Mouse (Mus musculus) embryonic facial prominence, embryonic 14.5 days (tissue): ENCODE measurements around the gene Pdpr. TPM values are rescaled to one million over a fixed set of nuclear protein-coding genes. Genes with fewer than 3 reads are reported as not detected.
"Not testable (repeated sequence)": the region's sequence is repeated elsewhere in the genome, so short reads cannot be mapped to it uniquely, and the experiment has no call there.

Experiments used
- ATAC-seq: fragments of 200-750 bp; cut with Nextera tagmentation; 2 replicates; pipeline ENCODE4 v1.8.0; 2017; ENCODE audit warnings: low read depth, moderate number of reproducible peaks, moderate TSS enrichment
- DNase-seq: peaks from one replicate; pipeline ENCODE4 v3.0.0-alpha.2; 2015; ENCODE audit warnings: low spot score
- H3K27ac ChIP-seq: fragments of 300-500 bp; sonication (generic); replicated peaks from 2 replicates; pipeline ENCODE4 v1.5.1; 2014; ENCODE audit warnings: low read depth, mild to moderate bottlenecking, low read length, moderate library complexity
- H3K27me3 ChIP-seq: fragments of 300-500 bp; sonication (generic); replicated peaks from 2 replicates; pipeline ENCODE4 v1.6.1; 2014; ENCODE audit warnings: low read length; ENCODE audit not compliant: control insufficient read depth, insufficient read depth
- H3K36me3 ChIP-seq: fragments of 300-500 bp; sonication (generic); 2 replicates; pipeline ENCODE4 v1.6.1; 2014; ENCODE audit warnings: low read length, mixed read lengths; ENCODE audit not compliant: control insufficient read depth, insufficient read depth
- H3K4me1 ChIP-seq: fragments of 300-500 bp; sonication (generic); 2 replicates; pipeline ENCODE4 v1.6.1; 2014; ENCODE audit warnings: antibody characterized with exemption, low read length; ENCODE audit not compliant: control insufficient read depth, insufficient read depth
- H3K4me2 ChIP-seq: fragments of 300-500 bp; sonication (generic); 2 replicates; pipeline ENCODE4 v1.6.1; 2014; ENCODE audit warnings: low read depth, mild to moderate bottlenecking, low read length, moderate library complexity, mixed read lengths
- H3K4me3 ChIP-seq: fragments of 300-500 bp; sonication (generic); 2 replicates; pipeline ENCODE4 v1.5.1; 2014; ENCODE audit warnings: low read depth, mild to moderate bottlenecking, low read length
- H3K9ac ChIP-seq: fragments of 300-500 bp; sonication (generic); 2 replicates; pipeline ENCODE4 v1.6.1; 2014; ENCODE audit warnings: low read depth, mild to moderate bottlenecking, low read length, moderate library complexity, mixed read lengths
- H3K9me3 ChIP-seq: fragments of 300-500 bp; sonication (generic); 2 replicates; pipeline ENCODE4 v1.6.1; 2016; ENCODE audit warnings: low read length; ENCODE audit not compliant: control insufficient read depth
- WGBS: fragments of 180-500 bp; shearing (Covaris S2); extraction: QIAGEN DNeasy Blood & Tissue Kit; methylation state at CpG from one replicate; pipeline ENCODE4 v1.1.7; 2014; 5-methylcytosine and 5-hydroxymethylcytosine counted together
- polyA plus RNA-seq: library from polyadenylated mRNA; unstranded; fragments of >200 nt; fragmentation: Nextera tagmentation; extraction: Ambion mirVana; gene quantifications from 2 replicates; pipeline ENCODE4 v1.2.1, GENCODE M21; 2014

The Pdpr gene
- polyA plus RNA-seq, 1 experiment from 2014 or later, result 7.0 TPM

GRCm38 (mm10) chr8:111079461-111079860 lies 15.0 kb upstream of the Pdpr start:
- Histone ChIP-seq H3K36me3 (no peaks in the 10 kb centered on the region), H3K4me3 (no peak overlapping the region), H3K9me3 (no peaks in the 10 kb centered on the region), H3K4me1 (no peaks in the 10 kb centered on the region), H3K4me2 (no peak overlapping the region), H3K27ac (no peak overlapping the region), H3K9ac (0 out of 2 replicates have a peak overlapping the region, but pooled peaks have one; percentile 19), H3K27me3 (no peaks in the 10 kb centered on the region; the same call in 1 of the 2 replicates)
- DNase-seq (no peak), ATAC-seq (no peak)
- WGBS, result 53% methylated on average over 5 of the region's 5 CpGs

- DNase-seq (peak; percentile 39), ATAC-seq (no peak)
- H3K9me3 ChIP-seq, result no peaks in the 10 kb centered on the region
- H3K4me3 ChIP-seq, result no peak overlapping the region
- no peak overlapping the region for H3K4me2 ChIP-seq
- no peaks in the 10 kb centered on the region for H3K4me1 ChIP-seq
- no peaks in the 10 kb centered on the region for H3K36me3 ChIP-seq
- no peaks in the 10 kb centered on the region; the same call in 1 of the 2 replicates for H3K27me3 ChIP-seq
- 35% methylated on average over 6 of the region's 6 CpGs for WGBS
- H3K9ac ChIP-seq, result 0 out of 2 replicates have a peak overlapping the region, but pooled peaks have one; percentile 19
- H3K27ac ChIP-seq, result no peak overlapping the region
Observed at GRCm38 (mm10) chr8:111079861-111080271, 14.6 kb upstream of the Pdpr start.

- Histone ChIP-seq H3K9ac (no peak overlapping the region), H3K27ac (no peak overlapping the region), H3K4me2 (no peak overlapping the region), H3K36me3 (no peaks in the 10 kb centered on the region), H3K9me3 (no peaks in the 10 kb centered on the region), H3K4me1 (no peaks in the 10 kb centered on the region), H3K27me3 (no peaks in the 10 kb centered on the region; the same call in 1 of the 2 replicates), H3K4me3 (no peak overlapping the region)
- ATAC-seq (0 out of 2 replicates have a peak, but pooled peaks have one; percentile 53), DNase-seq (peak; percentile 18)
- 46% methylated on average over 11 of the region's 12 CpGs for WGBS
Observed at GRCm38 (mm10) chr8:111081580-111082258, 12.7 kb upstream of the Pdpr start.

GRCm38 (mm10) chr8:111083936-111084335 lies 10.5 kb upstream of the Pdpr start:
- H3K4me2 ChIP-seq, H3K4me1 ChIP-seq, H3K27me3 ChIP-seq, H3K36me3 ChIP-seq, ATAC-seq, H3K9ac ChIP-seq, H3K27ac ChIP-seq, H3K4me3 ChIP-seq, H3K9me3 ChIP-seq, DNase-seq: not testable (repeated sequence)
- 83% methylated on average over 5 of the region's 5 CpGs for WGBS

GRCm38 (mm10) chr8:111090126-111090525 lies 4.3 kb upstream of the Pdpr start:
- Histone ChIP-seq H3K4me1 (no peaks in the 10 kb centered on the region), H3K4me2 (no peak overlapping the region), H3K9me3 (no peaks in the 10 kb centered on the region), H3K27me3 (no peaks in the 10 kb centered on the region), H3K4me3 (no peak overlapping the region), H3K27ac (no peak overlapping the region), H3K36me3 (no peaks in the 10 kb centered on the region), H3K9ac (no peak overlapping the region)
- no peak for ATAC-seq
- 2% methylated on average over 2 of the region's 2 CpGs for WGBS
- peak; percentile 83 for DNase-seq

GRCm38 (mm10) chr8:111091706-111092105 lies 2.7 kb upstream of the Pdpr start:
- H3K9ac ChIP-seq, result no peak overlapping the region
- H3K27me3 ChIP-seq, result no peaks in the 10 kb centered on the region
- ATAC-seq (no peak), DNase-seq (no peak)
- no peak overlapping the region for H3K4me2 ChIP-seq
- H3K4me1 ChIP-seq, result peaks cover 6% of the 10 kb centered on the region; the same call in 1 of the 2 replicates
- 78% methylated on average over 7 of the region's 7 CpGs for WGBS
- H3K27ac ChIP-seq, result no peak overlapping the region
- H3K4me3 ChIP-seq, result no peak overlapping the region
- no peaks in the 10 kb centered on the region for H3K9me3 ChIP-seq
- H3K36me3 ChIP-seq, result no peaks in the 10 kb centered on the region

GRCm38 (mm10) chr8:111092326-111092725 lies 2.1 kb upstream of the Pdpr start, which contains the start of gene Clec18a:
TSS of gene Clec18a (minus strand) at chr8:111092426.
- WGBS, result 92% methylated on average over 4 of the region's 6 CpGs
- not testable (repeated sequence) for H3K9ac ChIP-seq, H3K4me1 ChIP-seq, H3K36me3 ChIP-seq, H3K27ac ChIP-seq, H3K4me3 ChIP-seq, H3K4me2 ChIP-seq, ATAC-seq, H3K9me3 ChIP-seq, DNase-seq, H3K27me3 ChIP-seq

GRCm38 (mm10) chr8:111094719-111095302 lies 381 bp downstream of the Pdpr start:
- DNase-seq, H3K36me3 ChIP-seq, H3K9me3 ChIP-seq, H3K27ac ChIP-seq, H3K4me1 ChIP-seq, H3K27me3 ChIP-seq: not testable (repeated sequence)
- ATAC-seq, result peak; percentile 61; the same call in 1 of the 2 replicates
- Histone ChIP-seq H3K4me3 (peak overlapping the region; percentile 63), H3K4me2 (peak overlapping the region; percentile 86), H3K9ac (peak overlapping the region; percentile 71)
- 2% methylated on average over 14 of the region's 69 CpGs for WGBS
